Mouse (Mus musculus) megakaryocyte, embryonic 14.5 days (primary cell): ENCODE measurements around the gene Dclk1.

ENCODE experiments used
- FLI1 ChIP-seq: IDR thresholded peaks from 2 replicates; pipeline ENCODE4 v1.6.1; 2012; ENCODE audit warnings: low read length, inconsistent platforms, mixed read lengths
- GATA1 ChIP-seq: IDR thresholded peaks from 3 replicates; pipeline ENCODE4 v1.6.1; 2012; ENCODE audit warnings: mixed read lengths, low read length, inconsistent platforms, borderline replicate concordance

DNA sequence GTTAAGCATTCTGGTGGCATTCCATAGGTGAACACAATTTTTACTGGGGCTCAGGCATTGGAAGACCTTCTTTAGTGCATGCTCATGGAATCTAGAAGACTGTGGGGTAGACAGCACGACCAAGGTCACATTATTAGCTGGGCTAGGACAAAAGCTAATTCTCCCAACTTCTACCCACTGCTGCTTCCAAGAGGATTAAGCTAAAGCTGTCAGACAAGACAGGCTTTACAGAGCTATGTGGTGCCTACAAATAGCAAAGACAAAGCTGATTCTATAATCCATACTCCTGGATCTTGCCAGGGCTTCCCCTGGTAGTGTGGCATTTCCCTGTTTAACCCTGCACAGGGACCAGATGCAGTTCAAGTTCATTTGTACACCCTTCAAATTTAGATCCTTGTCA is 285.4 kb downstream of the Dclk1 start:
- TF ChIP-seq GATA1 (no peak), FLI1 (no peak)
